Mouse (Mus musculus) cortical plate, adult 2 months (tissue): ENCODE measurements around the gene Vsig2.

ENCODE experiments used
- CTCF ChIP-seq: fragments of 200-500 bp; IDR thresholded peaks from 2 replicates; pipeline ENCODE4 v1.5.1; 2011; ENCODE audit warnings: mild to moderate bottlenecking, control low read depth, low read length; ENCODE audit not compliant: insufficient read depth; ENCODE audit errors: extremely low read depth
- POLR2A ChIP-seq: fragments of 200-500 bp; IDR thresholded peaks from 2 replicates; pipeline ENCODE4 v1.6.1; 2011; ENCODE audit warnings: mild to moderate bottlenecking, low read length, control low read depth; ENCODE audit not compliant: insufficient read depth; ENCODE audit errors: extremely low read depth

- no peak for TF ChIP-seq CTCF
- no peak for TF ChIP-seq POLR2A
Measured at GRCm38 (mm10) chr9:37550435-37550834, 11.4 kb downstream of the Vsig2 start.
